Mouse (Mus musculus) testis, postnatal 10 days (tissue): ENCODE measurements around the gene Fry.

Experiments
- DNase-seq: peaks from one replicate; pipeline ENCODE4 v3.0.0; 2021; ENCODE audit warnings: low spot score

The Fry gene

GRCm38 (mm10) chr5:150223546-150224239 lies 105.2 kb downstream of the Fry start:
- no peak for DNase-seq

DNA sequence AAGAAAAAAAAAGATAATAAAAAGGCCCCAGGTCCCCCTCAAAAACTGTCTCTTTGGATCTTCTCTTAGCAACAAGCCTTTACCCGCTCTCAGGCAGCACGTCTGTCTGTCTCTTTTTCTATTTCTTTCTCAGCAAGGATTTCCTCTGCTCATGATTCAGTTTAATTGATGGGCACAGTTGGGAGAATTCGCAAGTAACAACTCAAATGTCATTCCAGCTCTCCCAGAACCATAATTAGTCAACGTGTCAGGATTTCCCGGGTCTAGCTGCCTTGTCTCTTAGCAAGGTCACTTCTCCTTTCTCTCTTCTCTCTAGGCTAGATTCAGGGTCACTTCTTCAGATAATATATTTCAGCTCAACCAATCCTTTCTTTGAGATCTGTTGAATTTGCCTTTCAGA lies 110.6 kb downstream of the Fry start:
- DNase-seq: no peak

GRCm38 (mm10) chr5:150229776-150230175 lies 111.3 kb downstream of the Fry start:
- DNase-seq: no peak

GRCm38 (mm10) chr5:150232159-150233150 lies 114.0 kb downstream of the Fry start:
- peak; percentile 71 for DNase-seq

GRCm38 (mm10) chr5:150233154-150233886 lies 114.9 kb downstream of the Fry start:
- peak; percentile 74 for DNase-seq

DNA sequence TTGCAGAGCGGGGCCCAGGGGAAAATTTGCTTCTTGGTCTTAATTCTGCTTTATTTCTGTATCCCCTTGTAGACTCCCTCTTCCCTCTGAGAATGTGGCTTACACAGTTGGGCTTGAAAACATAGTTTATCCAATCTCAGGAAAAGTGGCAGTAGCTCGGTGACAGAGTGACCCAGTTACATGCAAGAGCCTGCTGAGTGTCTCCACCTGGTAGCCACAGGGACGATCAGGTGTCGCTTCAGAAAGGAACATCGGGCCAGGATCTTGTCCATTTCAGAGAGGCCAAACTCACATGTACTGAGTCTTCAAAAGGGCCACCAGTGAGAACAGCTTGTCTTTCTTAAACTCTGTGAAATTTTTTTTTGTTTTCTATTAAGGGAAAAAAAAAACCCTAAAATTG lies 117.5 kb downstream of the Fry start:
- DNase-seq: no peak

GRCm38 (mm10) chr5:150236597-150236996 lies 118.2 kb downstream of the Fry start:
- no peak for DNase-seq

- DNase-seq: no peak
Measured at GRCm38 (mm10) chr5:150241638-150242037, 123.2 kb downstream of the Fry start.

DNA sequence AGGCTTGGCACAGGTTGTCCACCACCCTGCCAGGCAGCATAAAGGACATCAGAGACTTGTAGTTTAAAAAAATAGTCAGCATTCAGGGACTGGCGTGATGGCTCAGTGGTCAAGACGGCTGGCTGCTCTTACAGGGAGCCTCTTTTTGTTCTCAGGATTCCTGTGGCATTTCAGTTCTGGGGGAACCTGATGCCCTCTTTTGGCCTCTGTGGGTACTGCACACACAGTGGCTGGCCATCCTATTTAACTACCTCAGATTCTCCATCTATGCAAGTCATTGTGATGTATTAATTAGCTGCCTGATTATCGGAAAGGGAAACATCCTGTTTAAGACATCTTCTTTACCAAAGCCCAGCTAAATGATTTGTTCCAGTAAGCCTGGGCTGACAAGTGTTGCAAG lies 128.3 kb downstream of the Fry start:
- no peak for DNase-seq

GRCm38 (mm10) chr5:150257764-150258163 lies 139.3 kb downstream of the Fry start:
- DNase-seq: no peak

DNA sequence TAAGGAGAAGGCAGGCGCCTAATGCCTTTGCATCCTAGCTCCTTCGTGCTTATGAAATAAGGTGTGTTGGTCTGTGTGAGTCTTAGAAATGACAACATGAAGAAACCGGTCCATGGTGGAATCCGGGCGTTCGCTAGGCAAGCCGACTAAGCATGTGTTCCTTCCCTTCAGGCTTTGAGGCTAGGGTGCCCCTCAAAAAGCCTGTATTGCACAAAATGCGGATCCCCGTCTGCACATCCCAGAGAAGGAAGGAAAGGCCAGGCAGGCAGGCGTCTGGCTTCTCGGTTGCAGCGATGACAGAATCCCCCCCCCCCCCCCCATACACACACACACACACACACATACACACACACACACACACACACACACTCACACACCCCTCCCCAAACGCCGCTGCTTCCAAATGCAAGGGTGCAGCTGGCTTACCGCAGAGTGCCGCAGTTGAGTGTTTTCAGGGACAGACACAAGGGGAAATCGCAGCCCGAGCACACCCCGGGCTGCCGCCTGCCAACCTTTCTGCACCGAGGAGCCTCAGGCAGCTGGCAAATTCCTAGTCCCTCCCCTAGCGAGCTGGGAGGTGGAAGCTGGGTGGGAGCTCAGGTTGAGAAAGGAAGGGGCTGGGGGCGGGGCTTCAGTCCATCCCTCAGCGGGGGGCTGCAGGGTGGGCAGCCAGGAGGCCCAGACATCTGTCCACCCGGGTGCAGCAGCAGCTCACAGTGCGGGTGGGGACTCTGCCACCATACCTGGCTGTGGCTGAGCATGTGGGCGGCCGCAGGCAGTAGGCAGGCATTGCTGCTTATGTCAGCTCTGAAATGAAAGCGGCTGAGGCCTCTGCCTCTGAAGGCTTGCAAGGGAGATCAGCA lies 141.0 kb downstream of the Fry start:
- peak; percentile 64 for DNase-seq

DNA sequence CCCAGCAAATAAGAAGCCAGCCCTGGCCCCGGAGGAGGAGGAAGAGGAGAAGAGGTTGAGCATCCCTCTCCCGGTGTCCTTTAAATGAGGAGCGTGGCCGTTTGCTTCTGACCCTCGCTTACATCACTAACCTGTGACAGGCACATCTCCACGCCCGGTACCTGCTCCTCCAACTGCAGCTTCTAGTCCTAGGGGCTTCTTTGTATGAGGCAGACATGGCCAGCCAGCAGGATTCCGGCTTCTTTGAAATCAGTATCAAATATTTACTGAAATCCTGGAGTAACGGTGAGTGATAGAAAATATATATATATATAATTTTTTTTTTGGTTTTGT lies 141.6 kb downstream of the Fry start:
- no peak for DNase-seq

- DNase-seq: no peak
Measured at GRCm38 (mm10) chr5:150261361-150261760, 142.9 kb downstream of the Fry start.

GRCm38 (mm10) chr5:150262046-150262716 lies 143.7 kb downstream of the Fry start:
- DNase-seq: no peak

GRCm38 (mm10) chr5:150262717-150263103 lies 144.3 kb downstream of the Fry start:
- no peak for DNase-seq

- no peak for DNase-seq
Measured at GRCm38 (mm10) chr5:150263162-150263561, 144.7 kb downstream of the Fry start.

- DNase-seq: no peak
Measured at GRCm38 (mm10) chr5:150263656-150264055, 145.2 kb downstream of the Fry start.

DNA sequence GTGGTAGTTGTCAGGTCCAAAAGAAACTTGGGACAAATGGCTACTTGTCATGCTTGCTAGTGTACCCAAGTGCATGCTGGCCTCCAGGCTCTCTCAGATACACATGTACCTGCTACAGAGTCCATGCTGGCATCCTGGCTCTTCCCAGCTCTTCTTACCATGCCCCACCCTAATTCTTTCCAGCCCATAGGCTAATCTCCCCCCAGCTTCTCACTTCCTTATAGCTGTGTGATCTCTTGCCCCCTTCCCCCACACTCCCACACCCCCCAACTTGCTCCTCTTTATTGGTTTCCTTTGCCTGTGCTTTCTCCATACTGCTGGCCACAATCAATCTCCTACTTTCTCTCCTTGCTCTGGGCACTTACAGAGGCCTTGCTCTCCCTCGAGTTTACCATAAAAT lies 146.6 kb downstream of the Fry start:
- no peak for DNase-seq

GRCm38 (mm10) chr5:150265953-150266352 lies 147.5 kb downstream of the Fry start:
- DNase-seq: no peak

GRCm38 (mm10) chr5:150268261-150268660 lies 149.8 kb downstream of the Fry start:
- DNase-seq: no peak

DNA sequence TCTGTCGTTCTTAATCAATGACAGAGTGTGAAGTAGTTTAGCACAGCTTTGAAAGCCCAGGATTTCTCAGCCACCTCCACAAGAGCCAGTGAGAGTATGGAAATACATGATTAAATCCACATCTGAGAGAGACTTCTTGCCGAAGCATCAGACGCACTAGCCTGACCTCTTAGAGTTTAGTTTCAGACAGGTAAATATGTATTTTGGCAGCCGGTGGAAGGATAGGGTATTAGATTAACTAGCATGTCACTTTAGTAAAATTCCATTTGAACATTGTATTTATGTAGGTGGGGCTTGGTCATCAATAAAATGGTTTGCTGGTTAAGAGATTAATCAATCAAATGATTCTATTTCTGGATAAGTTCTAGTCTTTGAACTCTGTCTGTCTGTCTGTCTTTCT lies 152.0 kb downstream of the Fry start:
- DNase-seq: no peak
